Mouse (Mus musculus) forebrain, embryonic 15.5 days (tissue): ENCODE results near the gene Casp8. TPM values are rescaled to one million over a fixed set of nuclear protein-coding genes. Genes with fewer than 3 reads are reported as not detected.
"Not testable (repeated sequence)": the region's sequence is repeated elsewhere in the genome, so short reads cannot be mapped to it uniquely, and the experiment has no call there.

Source experiments
- ATAC-seq: fragments of 200-750 bp; cut with Nextera tagmentation; replicated peaks from 2 replicates; pipeline ENCODE4 v1.8.0; 2017; ENCODE audit warnings: mild to moderate bottlenecking, moderate TSS enrichment, moderate library complexity
- H3K27ac ChIP-seq: fragments of 300-500 bp; sonication (generic); replicated peaks from 2 replicates; pipeline ENCODE4 v1.5.1; 2015; ENCODE audit warnings: mild to moderate bottlenecking, inconsistent platforms
- H3K27me3 ChIP-seq: fragments of 300-500 bp; sonication (generic); 2 replicates; pipeline ENCODE4 v1.6.1; 2015; ENCODE audit warnings: inconsistent platforms
- H3K36me3 ChIP-seq: fragments of 300-500 bp; sonication (generic); 2 replicates; pipeline ENCODE4 v1.6.1; 2015; ENCODE audit warnings: mild to moderate bottlenecking, inconsistent platforms
- H3K4me1 ChIP-seq: fragments of 300-500 bp; sonication (generic); 2 replicates; pipeline ENCODE4 v1.6.1; 2015; ENCODE audit warnings: inconsistent platforms
- H3K4me2 ChIP-seq: fragments of 300-500 bp; sonication (generic); replicated peaks from 2 replicates; pipeline ENCODE4 v1.6.1; 2015; ENCODE audit warnings: mild to moderate bottlenecking, inconsistent platforms
- H3K4me3 ChIP-seq: fragments of 300-500 bp; sonication (generic); 2 replicates; pipeline ENCODE4 v1.5.1; 2015; ENCODE audit warnings: mild to moderate bottlenecking, inconsistent platforms
- H3K9ac ChIP-seq: fragments of 300-500 bp; sonication (generic); replicated peaks from 2 replicates; pipeline ENCODE4 v1.6.1; 2015; ENCODE audit warnings: mild to moderate bottlenecking, inconsistent platforms
- H3K9me3 ChIP-seq: fragments of 300-500 bp; sonication (generic); 2 replicates; pipeline ENCODE4 v1.6.1; 2016; ENCODE audit warnings: inconsistent platforms
- WGBS: fragments of 180-500 bp; shearing (Covaris S2); methylation state at CpG from one replicate; pipeline ENCODE4 v1.1.7; 2015; ENCODE audit warnings: mixed read lengths; 5-methylcytosine and 5-hydroxymethylcytosine counted together
- polyA plus RNA-seq: library from polyadenylated mRNA; unstranded; fragments of >200 nt; fragmentation: Nextera tagmentation; extraction: Ambion mirVana; gene quantifications from 2 replicates; pipeline ENCODE4 v1.2.1, GENCODE M21; 2015

The Casp8 gene
- polyA plus RNA-seq, 1 experiment from 2014 or later: 5.6 TPM

DNA sequence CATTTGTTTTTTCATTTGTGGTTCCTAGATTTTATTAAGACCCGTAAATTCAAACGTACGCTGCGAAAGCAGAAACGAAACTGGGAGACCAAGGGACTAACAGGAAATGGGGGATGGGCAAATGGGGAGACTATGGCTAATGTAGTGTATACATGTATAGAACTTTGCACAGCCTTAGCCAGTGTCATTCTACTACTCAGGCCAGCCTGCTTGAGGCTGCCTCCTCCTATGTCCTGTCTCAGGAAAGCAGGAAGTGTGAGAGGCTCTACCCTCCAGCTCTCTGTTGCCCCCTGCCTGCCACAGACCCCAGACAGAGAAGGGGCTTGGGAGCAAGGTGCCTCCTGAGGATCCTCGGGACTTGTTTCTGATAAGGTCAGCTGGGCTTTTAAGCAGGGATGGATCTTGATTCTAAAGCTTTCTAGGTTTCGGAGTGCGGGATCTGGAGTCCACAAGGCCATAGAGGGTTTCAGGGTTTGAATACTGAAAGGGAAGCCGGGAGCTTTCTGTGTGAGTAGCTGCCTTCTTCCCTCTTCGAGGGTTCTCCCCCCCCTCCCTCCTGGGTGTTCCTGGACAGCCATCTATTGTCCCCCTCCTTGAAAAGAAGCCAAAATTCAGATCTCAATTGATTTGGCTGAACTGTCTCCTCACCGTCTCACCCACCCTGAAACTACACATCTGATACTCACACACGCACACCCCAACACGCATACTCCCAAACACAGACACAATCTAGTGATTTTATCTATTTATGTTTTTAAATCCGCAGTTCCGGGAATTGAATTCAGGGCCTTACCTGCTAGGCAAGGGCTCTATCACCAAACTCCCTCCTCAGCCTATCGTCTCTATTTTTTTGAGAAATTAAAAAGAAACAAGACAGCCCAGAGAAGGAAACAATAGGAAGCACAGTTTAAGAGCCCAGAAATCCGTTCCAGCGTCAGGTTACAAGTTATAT lies 7.4 kb downstream of the Casp8 start:
- H3K4me3 ChIP-seq: no peak overlapping the region
- H3K27me3 ChIP-seq: no peaks in the 10 kb centered on the region
- H3K36me3 ChIP-seq: no peaks in the 10 kb centered on the region
- H3K9me3 ChIP-seq: no peaks in the 10 kb centered on the region
- WGBS: 80% methylated on average over 18 of the region's 18 CpGs
- no peak overlapping the region for H3K4me2 ChIP-seq
- no peak overlapping the region for H3K9ac ChIP-seq
- no peak for ATAC-seq
- no peak overlapping the region for H3K27ac ChIP-seq
- no peaks in the 10 kb centered on the region for H3K4me1 ChIP-seq

GRCm38 (mm10) chr1:58803531-58803930 lies 8.4 kb downstream of the Casp8 start:
- WGBS: 91% methylated on average over 6 of the region's 6 CpGs
- H3K36me3 ChIP-seq: no peaks in the 10 kb centered on the region

DNA sequence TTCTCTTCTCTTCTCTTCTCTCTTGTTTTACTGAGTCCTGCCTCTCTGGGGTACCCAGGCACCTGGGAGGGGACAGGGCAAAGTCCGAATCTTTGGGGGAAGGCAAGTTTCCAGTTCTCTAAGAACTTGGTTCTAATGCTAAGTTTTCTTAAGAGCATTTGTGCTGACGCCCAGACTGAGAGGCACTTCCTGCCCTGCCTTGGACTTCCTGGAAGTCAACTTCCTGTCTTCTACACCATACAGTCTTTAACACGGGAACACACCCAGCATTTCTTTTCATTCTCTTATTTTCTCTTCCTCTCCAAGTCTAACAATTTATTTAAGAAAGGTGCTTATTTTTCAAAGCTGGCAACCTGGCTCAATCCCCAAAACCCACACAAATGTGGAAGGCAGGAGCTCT lies 11.5 kb downstream of the Casp8 start:
- Histone ChIP-seq H3K27me3 (no peaks in the 10 kb centered on the region), H3K9me3 (no peaks in the 10 kb centered on the region), H3K9ac (no peak overlapping the region), H3K4me2 (no peak overlapping the region), H3K4me3 (no peak overlapping the region), H3K4me1 (no peaks in the 10 kb centered on the region), H3K27ac (no peak overlapping the region), H3K36me3 (no peaks in the 10 kb centered on the region)
- ATAC-seq: no peak
- WGBS: 85% methylated on average over 3 of the region's 3 CpGs

More at GRCm38 (mm10) chr1:58803531-58803930, 8.4 kb downstream of the Casp8 start:
- Histone ChIP-seq H3K4me2 (no peak overlapping the region), H3K27ac (no peak overlapping the region), H3K4me3 (no peak overlapping the region), H3K27me3 (no peaks in the 10 kb centered on the region), H3K4me1 (no peaks in the 10 kb centered on the region), H3K9me3 (no peaks in the 10 kb centered on the region), H3K9ac (no peak overlapping the region)
- no peak for ATAC-seq

- no peak overlapping the region for H3K4me2 ChIP-seq
- WGBS: 82% methylated on average over 3 of the region's 3 CpGs
- no peaks in the 10 kb centered on the region for H3K4me1 ChIP-seq
- no peaks in the 10 kb centered on the region for H3K36me3 ChIP-seq
- no peak overlapping the region for H3K27ac ChIP-seq
- no peak overlapping the region for H3K9ac ChIP-seq
- no peak for ATAC-seq
- H3K4me3 ChIP-seq: no peak overlapping the region
- H3K27me3 ChIP-seq: no peaks in the 10 kb centered on the region
- no peaks in the 10 kb centered on the region for H3K9me3 ChIP-seq
These were observed 31.1 kb downstream of the Casp8 start for GRCm38 (mm10) chr1:58826319-58826718.

- Histone ChIP-seq H3K27me3 (no peaks in the 10 kb centered on the region), H3K4me3 (no peak overlapping the region), H3K27ac (no peak overlapping the region), H3K4me2 (no peak overlapping the region), H3K4me1 (no peaks in the 10 kb centered on the region), H3K36me3 (no peaks in the 10 kb centered on the region), H3K9me3 (no peaks in the 10 kb centered on the region), H3K9ac (no peak overlapping the region)
- 94% methylated on average over 5 of the region's 5 CpGs for WGBS
- ATAC-seq: no peak
These were observed 35.6 kb downstream of the Casp8 start for GRCm38 (mm10) chr1:58830741-58831140.

- Histone ChIP-seq H3K36me3 (no peaks in the 10 kb centered on the region), H3K4me1 (no peaks in the 10 kb centered on the region), H3K4me3 (no peak overlapping the region), H3K27ac (no peak overlapping the region), H3K9me3 (no peaks in the 10 kb centered on the region), H3K27me3 (no peaks in the 10 kb centered on the region), H3K9ac (no peak overlapping the region), H3K4me2 (no peak overlapping the region)
- WGBS: 78% methylated on average over 2 of the region's 2 CpGs
- ATAC-seq: no peak
These were observed 37.0 kb downstream of the Casp8 start for GRCm38 (mm10) chr1:58832198-58832597.

- H3K4me2 ChIP-seq, H3K9ac ChIP-seq, H3K4me1 ChIP-seq, ATAC-seq, H3K27me3 ChIP-seq, H3K4me3 ChIP-seq, H3K27ac ChIP-seq, H3K9me3 ChIP-seq, H3K36me3 ChIP-seq: not testable (repeated sequence)
- 78% methylated on average over 3 of the region's 3 CpGs for WGBS
These were observed 61.6 kb downstream of the Casp8 start for GRCm38 (mm10) chr1:58856811-58857210.

DNA sequence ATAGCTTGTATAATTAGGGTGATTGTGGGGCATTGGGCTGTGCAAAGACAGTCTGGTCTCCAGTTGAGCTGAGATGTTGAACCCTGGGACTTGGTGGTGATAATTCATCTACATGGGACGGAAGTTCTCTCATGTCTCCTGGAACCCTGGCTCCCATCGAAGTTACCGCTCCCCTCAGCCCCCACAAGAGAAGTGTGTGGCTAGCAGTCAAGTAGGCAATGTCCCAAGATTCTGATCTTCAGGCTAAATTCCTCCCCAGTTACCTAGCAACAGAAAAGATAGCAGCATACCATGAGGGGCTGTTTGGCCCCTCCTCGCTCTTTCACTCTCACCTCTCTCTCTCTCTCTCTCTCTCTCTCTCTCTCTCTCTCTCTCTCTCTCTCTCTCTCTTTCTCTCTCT lies 64.0 kb downstream of the Casp8 start:
- not testable (repeated sequence) for H3K27me3 ChIP-seq, H3K4me1 ChIP-seq, H3K27ac ChIP-seq, H3K9ac ChIP-seq, H3K4me2 ChIP-seq, H3K36me3 ChIP-seq, ATAC-seq, H3K4me3 ChIP-seq, H3K9me3 ChIP-seq
- 79% methylated on average over 4 of the region's 4 CpGs for WGBS

DNA sequence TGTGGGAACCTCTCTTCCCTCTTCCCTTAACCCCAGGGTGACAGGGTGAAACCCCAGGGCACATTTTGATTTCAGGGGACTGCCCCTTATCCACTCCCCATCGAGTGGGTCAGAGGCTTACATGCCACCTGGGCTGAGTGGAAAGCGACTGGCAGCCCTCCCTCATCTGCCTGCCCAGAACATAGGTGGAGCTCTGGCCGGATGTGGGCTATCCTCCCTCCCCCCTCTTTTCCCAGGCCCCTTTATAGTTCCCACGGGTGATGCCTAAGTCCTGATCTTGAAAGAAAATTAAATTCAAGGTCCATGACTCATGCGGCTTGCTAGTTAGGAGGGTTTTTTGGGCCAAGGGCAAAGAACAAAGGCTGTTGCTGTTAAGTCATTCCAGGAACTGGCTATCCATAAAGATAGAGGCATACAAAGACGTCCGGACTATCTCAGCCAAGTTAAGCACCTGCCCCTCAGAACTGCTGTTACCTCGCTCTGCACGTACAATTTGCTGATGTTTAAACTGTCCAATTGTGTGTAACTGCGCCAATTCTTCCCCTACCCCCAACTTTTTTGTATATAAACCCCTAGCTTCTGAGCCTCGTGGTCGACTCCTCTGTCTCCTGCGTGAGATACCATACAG lies 64.7 kb downstream of the Casp8 start:
- not testable (repeated sequence) for H3K4me2 ChIP-seq, H3K4me1 ChIP-seq, H3K9ac ChIP-seq, H3K9me3 ChIP-seq, H3K27me3 ChIP-seq, H3K4me3 ChIP-seq, H3K36me3 ChIP-seq, H3K27ac ChIP-seq, ATAC-seq
- WGBS: 72% methylated on average over 13 of the region's 13 CpGs

DNA sequence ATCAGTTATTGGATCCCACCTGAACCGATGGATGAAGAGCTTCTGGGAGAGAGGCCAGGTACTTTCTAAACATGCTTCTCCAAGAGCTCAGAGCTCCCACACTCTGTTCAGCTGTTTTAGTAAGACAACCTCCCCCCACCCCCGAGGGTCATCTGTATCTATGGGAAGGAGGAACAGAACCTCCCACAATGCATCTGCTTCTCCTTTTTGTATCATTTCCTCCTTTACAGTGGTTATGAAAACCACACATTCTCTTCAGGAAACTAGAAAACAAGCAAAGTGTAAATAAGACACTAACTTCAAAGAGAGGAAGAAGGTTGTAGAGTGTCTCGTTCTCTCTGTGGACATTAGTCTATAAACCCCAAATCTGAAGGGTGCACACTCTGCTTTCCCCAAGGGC lies 65.4 kb downstream of the Casp8 start:
- WGBS: 88% methylated on average over 3 of the region's 3 CpGs
- H3K36me3 ChIP-seq, H3K9ac ChIP-seq, ATAC-seq, H3K27ac ChIP-seq, H3K27me3 ChIP-seq, H3K4me1 ChIP-seq, H3K9me3 ChIP-seq, H3K4me2 ChIP-seq, H3K4me3 ChIP-seq: not testable (repeated sequence)

DNA sequence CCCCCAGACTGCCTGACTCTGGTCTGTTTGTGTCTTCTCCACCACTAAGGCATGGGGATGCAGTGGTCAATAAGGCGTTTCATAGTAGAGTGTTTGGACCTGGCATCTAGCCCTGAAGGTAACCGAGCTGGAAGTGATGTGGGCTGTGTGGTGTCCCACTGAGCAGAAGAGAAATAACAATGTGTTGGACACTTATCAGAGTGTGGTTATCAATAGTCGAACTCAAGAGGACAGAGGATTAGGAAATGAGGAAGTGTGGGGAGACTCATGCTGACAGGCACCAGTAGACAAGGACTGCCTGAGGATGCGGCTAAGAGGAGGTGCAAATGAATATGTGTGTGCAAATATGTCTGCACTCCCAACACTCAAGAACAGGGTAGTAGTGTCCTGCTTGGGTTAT lies 81.3 kb downstream of the Casp8 start:
- H3K27ac ChIP-seq, H3K9ac ChIP-seq, H3K36me3 ChIP-seq, H3K4me2 ChIP-seq, ATAC-seq, H3K27me3 ChIP-seq, H3K4me3 ChIP-seq, H3K4me1 ChIP-seq, H3K9me3 ChIP-seq: not testable (repeated sequence)
- 87% methylated on average over 4 of the region's 4 CpGs for WGBS

GRCm38 (mm10) chr1:58879291-58879690 lies 84.1 kb downstream of the Casp8 start:
- not testable (repeated sequence) for H3K4me3 ChIP-seq

More at GRCm38 (mm10) chr1:58879291-58879690, 84.1 kb downstream of the Casp8 start:
- H3K9me3 ChIP-seq, H3K4me2 ChIP-seq, H3K9ac ChIP-seq, H3K27me3 ChIP-seq, ATAC-seq, H3K4me1 ChIP-seq, H3K36me3 ChIP-seq, H3K27ac ChIP-seq: not testable (repeated sequence)
- WGBS: 87% methylated on average over 2 of the region's 2 CpGs
